Mouse (Mus musculus): ENCODE results near the gene Prc1.

DNA sequence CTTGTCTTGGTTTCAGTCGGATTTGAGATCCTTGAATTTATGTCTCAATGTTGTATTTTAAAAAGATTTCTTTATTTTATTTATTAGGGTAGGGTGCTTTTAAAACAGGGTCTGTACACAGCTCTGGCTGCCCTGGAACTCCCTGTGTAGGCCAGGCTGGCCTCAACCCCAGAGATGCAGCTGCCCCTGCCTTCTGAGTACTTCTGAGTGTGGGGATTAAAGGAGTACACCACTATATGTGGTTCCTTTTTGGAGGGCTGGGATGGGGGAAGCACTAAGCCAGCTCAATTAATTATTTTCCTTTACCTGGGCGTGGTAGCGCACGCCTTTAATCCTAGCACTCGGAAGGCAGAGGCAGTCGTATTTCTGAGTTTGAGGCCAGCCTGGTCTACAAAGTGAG lies 2.2 kb downstream of the Prc1 start:
- TF ChIP-seq CTCF (IDR thresholded peaks at IDR 0.05; ENCODE audit: borderline replicate concordance, extremely low read depth, insufficient read depth, insufficient read length) (no peak), POLR2A (IDR thresholded peaks at IDR 0.05; ENCODE audit: borderline replicate concordance, extremely low read depth, insufficient read depth, insufficient read length, poor library complexity, severe bottlenecking) (no peak)
